Mouse (Mus musculus) testis, adult 2 months (tissue): ENCODE data around the gene Mapk9. TPM values are rescaled to one million over a fixed set of nuclear protein-coding genes. Genes with fewer than 3 reads are reported as not detected.

ENCODE experiments used
- H3K27ac ChIP-seq: fragments of 200-500 bp; 2 replicates; pipeline ENCODE4 v1.5.1; 2012; ENCODE audit warnings: low read depth, low read length; ENCODE audit not compliant: control insufficient read depth, insufficient read depth
- H3K27me3 ChIP-seq: fragments of 200-500 bp; 2 replicates; pipeline ENCODE4 v1.6.1; 2012; ENCODE audit warnings: mild to moderate bottlenecking, low read length, moderate library complexity; ENCODE audit not compliant: control insufficient read depth, insufficient read depth
- H3K36me3 ChIP-seq: fragments of 200-500 bp; 2 replicates; pipeline ENCODE4 v1.6.1; 2012; ENCODE audit warnings: mild to moderate bottlenecking, low read length; ENCODE audit not compliant: control insufficient read depth, insufficient read depth
- H3K4me1 ChIP-seq: fragments of 200-500 bp; 2 replicates; pipeline ENCODE4 v1.6.1; 2012; ENCODE audit warnings: low read length; ENCODE audit not compliant: control insufficient read depth, insufficient read depth
- H3K4me3 ChIP-seq: fragments of 200-500 bp; 2 replicates; pipeline ENCODE4 v1.5.1; 2012; ENCODE audit warnings: low read depth, mild to moderate bottlenecking, low read length, moderate library complexity, mixed read lengths; ENCODE audit not compliant: control insufficient read depth
- CTCF ChIP-seq: fragments of 200-500 bp; IDR thresholded peaks from 2 replicates; pipeline ENCODE4 v1.5.1; 2012; ENCODE audit warnings: low read depth, mild to moderate bottlenecking, inconsistent platforms, low read length, moderate library complexity; ENCODE audit not compliant: control insufficient read depth, insufficient read depth, insufficient replicate concordance
- POLR2A ChIP-seq: fragments of 200-500 bp; IDR thresholded peaks from 2 replicates; pipeline ENCODE4 v1.6.1; 2012; ENCODE audit warnings: low read depth, mild to moderate bottlenecking, inconsistent platforms, low read length, moderate library complexity; ENCODE audit not compliant: control insufficient read depth
- polyA plus RNA-seq: library from polyadenylated mRNA; depleted of rRNA; stranded (reverse); fragments of >200 nt; gene quantifications from 2 replicates; pipeline ENCODE4 v1.2.3, GENCODE M21; 2012

Mapk9 gene
- polyA plus RNA-seq, 1 experiment = 33.2 TPM

DNA sequence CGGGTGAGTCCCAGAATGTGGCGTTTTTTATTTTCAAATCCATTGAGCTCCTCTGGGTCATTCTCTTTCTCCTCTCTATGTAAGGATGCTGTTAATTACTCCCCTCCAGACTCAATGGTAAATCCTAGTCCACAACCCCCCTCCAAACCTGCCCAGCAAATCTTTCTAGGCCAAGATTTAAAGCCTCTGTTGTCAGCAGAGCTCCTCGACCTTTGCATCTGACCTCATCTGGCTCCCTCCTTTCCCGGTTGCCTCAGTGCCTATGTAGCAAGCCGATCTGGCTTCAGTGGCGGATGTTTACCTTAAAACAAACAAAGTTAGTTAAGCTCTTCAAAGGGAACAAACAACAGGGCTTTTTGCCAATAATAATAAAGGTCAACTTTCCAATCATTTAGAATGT lies 19.3 kb upstream of the Mapk9 start:
- Histone ChIP-seq H3K27ac (no peak overlapping the region), H3K27me3 (no peaks in the 10 kb centered on the region), H3K4me3 (no peak overlapping the region), H3K36me3 (no peaks in the 10 kb centered on the region), H3K4me1 (no peaks in the 10 kb centered on the region)
- TF ChIP-seq POLR2A (no peak), CTCF (no peak)

DNA sequence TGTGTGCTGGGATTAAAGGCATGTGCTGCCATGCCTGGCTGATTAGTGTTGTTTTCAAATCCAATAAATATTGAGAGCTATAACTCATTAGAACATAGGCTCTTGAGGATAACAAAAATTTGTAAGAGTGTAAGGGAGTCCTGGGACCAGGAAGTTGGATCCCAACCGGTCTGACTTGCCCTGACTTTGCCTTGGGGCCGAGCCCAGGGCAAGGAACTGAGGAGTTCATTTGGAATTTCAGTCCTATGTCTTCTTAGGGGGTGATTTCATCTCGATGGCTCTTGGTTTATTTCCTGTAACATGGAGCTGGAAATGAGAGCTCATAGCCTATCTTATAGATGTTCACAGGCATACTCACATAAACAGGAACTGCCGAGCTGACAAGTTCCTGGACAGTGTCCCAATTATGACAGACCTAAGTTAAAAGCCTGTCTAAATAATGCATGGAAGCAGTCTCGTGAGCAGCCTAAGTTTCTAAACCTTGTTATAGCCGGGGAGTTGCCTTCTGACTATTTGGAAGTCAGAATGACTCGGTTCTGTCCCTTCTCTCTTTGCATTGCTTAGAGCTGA lies 17.3 kb upstream of the Mapk9 start:
- TF ChIP-seq POLR2A (no peak), CTCF (no peak)
- Histone ChIP-seq H3K27ac (no peak overlapping the region), H3K4me1 (no peaks in the 10 kb centered on the region), H3K36me3 (no peaks in the 10 kb centered on the region), H3K27me3 (no peaks in the 10 kb centered on the region), H3K4me3 (no peak overlapping the region)

DNA sequence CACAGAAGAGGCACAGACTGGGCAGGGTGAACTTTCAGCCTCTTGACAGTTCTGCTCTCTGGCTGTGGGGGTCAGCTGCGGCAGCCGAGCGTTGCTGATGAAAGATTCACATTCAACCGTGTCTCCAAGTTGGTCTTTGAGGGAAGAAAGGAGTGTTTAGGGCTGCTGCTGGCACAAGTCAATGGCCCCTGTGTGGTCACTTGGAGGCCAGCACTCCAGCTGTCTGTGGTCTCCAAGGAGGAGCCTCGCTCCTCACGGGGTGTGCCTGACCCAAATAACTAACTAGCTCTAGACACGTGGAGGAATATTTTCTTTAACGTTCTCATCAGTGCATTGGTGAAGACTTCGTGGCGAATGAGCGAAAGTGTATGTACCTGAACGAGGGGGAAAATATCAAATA lies 14.6 kb upstream of the Mapk9 start:
- Histone ChIP-seq H3K27me3 (no peaks in the 10 kb centered on the region), H3K4me1 (no peaks in the 10 kb centered on the region), H3K4me3 (no peak overlapping the region), H3K27ac (no peak overlapping the region), H3K36me3 (no peaks in the 10 kb centered on the region)
- TF ChIP-seq POLR2A = no peak
- TF ChIP-seq CTCF = no peak

DNA sequence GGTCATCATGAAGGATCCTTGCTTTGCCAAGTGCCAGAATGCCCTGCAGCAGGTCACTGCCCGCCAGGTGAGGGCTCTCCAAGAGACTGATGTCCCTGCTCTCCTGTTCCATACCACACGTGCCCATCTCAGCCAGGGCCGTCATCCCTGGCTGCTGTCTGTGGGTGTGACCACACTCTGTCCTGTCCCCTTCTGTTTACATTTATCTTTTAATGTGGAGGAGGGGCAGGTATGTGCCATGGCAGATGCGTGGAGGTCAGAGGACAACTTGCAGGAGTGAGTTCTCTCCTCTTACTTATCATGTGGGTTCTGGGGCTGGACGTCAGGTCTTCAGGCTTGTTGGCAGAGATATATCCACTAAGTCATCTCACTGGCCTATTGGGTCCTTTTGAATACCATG lies 13.6 kb upstream of the Mapk9 start:
- H3K27me3 ChIP-seq = no peaks in the 10 kb centered on the region
- H3K4me3 ChIP-seq = no peak overlapping the region
- no peaks in the 10 kb centered on the region for H3K36me3 ChIP-seq
- no peak overlapping the region for H3K27ac ChIP-seq
- TF ChIP-seq CTCF (no peak), POLR2A (no peak)
- no peaks in the 10 kb centered on the region for H3K4me1 ChIP-seq

DNA sequence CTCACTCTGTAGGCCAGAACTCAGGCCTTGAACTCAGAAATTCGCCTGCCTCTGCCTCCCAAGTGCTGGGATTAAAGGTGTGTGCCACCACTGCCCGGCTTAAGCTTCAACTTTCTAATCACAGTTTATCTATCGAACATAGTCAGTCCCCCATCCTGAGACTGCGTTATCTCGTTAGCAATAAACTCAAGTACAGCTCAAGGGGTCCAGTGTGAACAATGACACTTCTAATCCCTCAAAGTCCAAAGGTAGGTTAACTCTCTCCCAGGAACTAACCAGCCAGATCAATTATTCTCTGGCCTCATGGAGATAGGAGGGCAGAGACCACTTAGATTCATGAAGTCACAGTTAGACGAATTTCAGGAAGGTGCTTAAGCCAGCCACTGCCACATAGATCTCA lies 12.3 kb upstream of the Mapk9 start:
- Histone ChIP-seq H3K4me3 (no peak overlapping the region), H3K36me3 (no peaks in the 10 kb centered on the region), H3K27me3 (no peaks in the 10 kb centered on the region), H3K4me1 (no peaks in the 10 kb centered on the region), H3K27ac (no peak overlapping the region)
- TF ChIP-seq CTCF (no peak), POLR2A (no peak)

DNA sequence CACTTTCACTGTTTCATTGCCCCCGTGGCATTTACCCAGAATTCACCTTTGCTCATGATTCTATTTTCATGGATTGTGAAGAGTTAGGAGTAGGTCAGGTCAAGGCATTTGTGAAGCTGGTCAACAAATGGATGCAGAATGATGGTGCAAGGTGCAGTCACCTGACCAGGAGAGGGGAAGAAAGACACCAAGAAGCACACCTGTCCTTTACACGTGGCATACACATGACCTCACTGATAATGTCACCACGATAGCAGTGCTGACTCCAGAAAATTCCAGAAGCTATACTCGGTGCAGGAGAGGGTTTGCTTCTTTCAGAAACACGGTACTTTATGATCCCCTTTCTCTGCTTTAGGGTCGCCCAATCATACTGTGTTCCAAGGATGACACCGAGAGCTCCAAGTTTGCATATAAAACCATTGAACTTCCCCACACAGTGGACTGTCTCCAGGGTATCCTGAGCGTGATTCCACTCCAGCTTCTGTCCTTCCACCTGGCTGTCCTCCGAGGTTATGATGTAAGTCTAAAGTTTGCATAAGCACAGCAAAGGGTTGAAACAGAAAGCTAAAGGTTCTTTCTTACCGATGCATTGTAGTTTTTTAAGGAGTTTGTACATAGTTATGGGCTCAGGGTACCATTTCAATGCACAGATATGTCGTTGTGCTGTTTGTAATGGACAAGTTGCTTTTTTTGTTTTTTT lies 11.1 kb upstream of the Mapk9 start:
- Histone ChIP-seq H3K27me3 (no peaks in the 10 kb centered on the region), H3K36me3 (no peaks in the 10 kb centered on the region), H3K4me1 (no peaks in the 10 kb centered on the region), H3K27ac (no peak overlapping the region), H3K4me3 (no peak overlapping the region)
- TF ChIP-seq CTCF (no peak), POLR2A (no peak)

DNA sequence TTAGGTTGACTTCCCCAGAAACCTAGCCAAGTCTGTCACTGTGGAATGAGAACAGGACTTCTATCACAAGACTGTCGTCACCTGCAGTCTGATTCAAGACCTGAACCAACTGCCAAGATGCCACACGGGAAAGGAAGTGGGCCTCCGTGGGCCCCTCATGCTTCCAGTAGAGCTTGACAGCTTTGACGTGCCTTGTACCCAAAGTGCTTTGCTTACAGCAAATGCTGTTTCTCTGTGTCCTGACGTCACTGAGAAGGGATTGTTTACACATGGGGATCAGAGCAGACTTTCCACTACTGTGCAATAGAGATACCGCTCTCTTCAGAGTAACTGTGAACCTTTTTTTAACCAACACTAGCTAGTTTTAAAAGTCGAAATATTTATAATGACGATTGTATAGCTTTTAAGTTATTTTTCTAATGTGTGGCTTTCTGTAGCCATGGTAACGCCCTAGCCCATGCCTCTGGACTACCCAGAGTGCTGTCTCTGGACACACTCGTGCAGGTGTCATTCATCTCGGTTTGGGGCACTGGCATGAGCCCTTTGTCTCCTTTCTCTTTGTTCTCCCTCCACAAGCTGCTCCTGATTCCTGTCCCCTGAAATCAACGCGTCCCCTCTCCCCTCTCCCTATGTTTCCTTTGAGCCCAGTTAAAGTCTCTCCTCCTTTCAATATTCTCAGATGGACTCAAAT lies 8.7 kb upstream of the Mapk9 start:
- H3K4me1 ChIP-seq = no peaks in the 10 kb centered on the region
- H3K4me3 ChIP-seq = no peak overlapping the region
- no peak overlapping the region for H3K27ac ChIP-seq
- no peaks in the 10 kb centered on the region for H3K36me3 ChIP-seq
- TF ChIP-seq POLR2A (no peak), CTCF (no peak)
- no peaks in the 10 kb centered on the region for H3K27me3 ChIP-seq

DNA sequence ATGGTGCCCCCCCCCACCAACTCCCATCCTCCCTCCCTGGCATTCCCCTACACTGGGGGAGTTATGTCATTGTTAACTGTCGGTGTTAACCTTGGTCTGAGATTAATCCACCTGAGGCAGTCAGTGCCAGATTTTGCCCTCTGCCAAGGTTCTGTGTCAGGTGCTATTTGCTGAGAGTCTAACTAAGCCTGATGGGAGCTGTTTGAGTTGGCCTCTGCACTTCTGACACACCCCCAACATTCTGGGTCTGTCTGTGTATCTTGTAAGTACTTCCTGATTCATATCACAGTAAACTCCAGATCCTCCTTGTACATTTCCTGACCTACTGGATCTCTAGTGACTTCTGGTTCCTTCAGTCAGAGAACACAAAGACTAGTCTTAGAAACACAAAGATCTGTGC lies 5.9 kb upstream of the Mapk9 start:
- H3K36me3 ChIP-seq = no peaks in the 10 kb centered on the region

More for the DNA sequence above, 5.9 kb upstream of the Mapk9 start:
- H3K4me1 ChIP-seq = peaks cover 6% of the 10 kb centered on the region
- no peak for TF ChIP-seq POLR2A
- no peak overlapping the region for H3K4me3 ChIP-seq
- no peaks in the 10 kb centered on the region for H3K27me3 ChIP-seq
- no peak overlapping the region for H3K27ac ChIP-seq
